Mouse (Mus musculus) C2C12 (cell line): ENCODE measurements around the gene 5031439G07Rik. TPM values are rescaled to one million over a fixed set of nuclear protein-coding genes. Genes with fewer than 3 reads are reported as not detected.
A peak's percentile ranks its signal among the peaks of the same experiment; 100 is the strongest.

Source experiments
- H3K27me3 ChIP-seq: one replicate; pipeline ENCODE4 v1.6.1; 2011; ENCODE audit not compliant: control insufficient read depth, insufficient read depth, insufficient read length
- H3K36me3 ChIP-seq: one replicate; pipeline ENCODE4 v1.6.1; 2011; ENCODE audit not compliant: control insufficient read depth, insufficient read depth
- H3K4me3 ChIP-seq: one replicate; pipeline ENCODE4 v1.5.1; 2011; ENCODE audit warnings: mild to moderate bottlenecking, control low read depth; ENCODE audit not compliant: poor library complexity, insufficient read depth, severe bottlenecking
- H3K79me2 ChIP-seq: one replicate; pipeline ENCODE4 v1.6.1; 2011; ENCODE audit not compliant: control insufficient read depth, insufficient read depth
- H3K79me3 ChIP-seq: one replicate; pipeline ENCODE4 v1.6.1; 2011; ENCODE audit warnings: low read depth, control low read depth
- H3ac ChIP-seq: one replicate; pipeline ENCODE3; 2011; ENCODE audit warnings: low read depth; ENCODE audit not compliant: control insufficient read depth, insufficient read length
- CEBPB ChIP-seq: IDR thresholded peaks from one replicate; pipeline ENCODE4 v1.6.1; 2011; ENCODE audit warnings: low read depth, mild to moderate bottlenecking, control low read depth, moderate library complexity
- CTCF ChIP-seq: IDR thresholded peaks from one replicate; pipeline ENCODE4 v1.5.1; 2011; ENCODE audit not compliant: control insufficient read depth, insufficient read depth, insufficient read length
- FOSL1 ChIP-seq: IDR thresholded peaks from one replicate; pipeline ENCODE4 v1.8.0; 2011; ENCODE audit warnings: mild to moderate bottlenecking, low read length; ENCODE audit not compliant: poor library complexity, insufficient read depth, severe bottlenecking
- MAX ChIP-seq: IDR thresholded peaks from one replicate; pipeline ENCODE4 v1.6.1; 2011; ENCODE audit warnings: mild to moderate bottlenecking, control low read depth
- MYOD1 ChIP-seq: IDR thresholded peaks from one replicate; pipeline ENCODE4 v1.6.1; 2011; ENCODE audit warnings: low read depth; ENCODE audit not compliant: control insufficient read depth, insufficient read length
- MYOG ChIP-seq: IDR thresholded peaks from one replicate; pipeline ENCODE4 v1.6.1; 2011; ENCODE audit not compliant: control insufficient read depth, insufficient read length; ENCODE audit errors: extremely low read depth
- USF1 ChIP-seq: IDR thresholded peaks from one replicate; pipeline ENCODE4 v1.6.1; 2011; ENCODE audit warnings: low read depth, mild to moderate bottlenecking, control low read depth, moderate library complexity
- polyA plus RNA-seq: library from polyadenylated mRNA; unstranded; fragments of >200 nt; fragmentation: generic; extraction: Trizol; gene quantifications from one replicate; pipeline ENCODE4 v1.2.1, GENCODE M21; 2012; ENCODE audit warnings: missing spikeins

Gene 5031439G07Rik
- polyA plus RNA-seq, 1 experiment = 30.4 TPM

DNA sequence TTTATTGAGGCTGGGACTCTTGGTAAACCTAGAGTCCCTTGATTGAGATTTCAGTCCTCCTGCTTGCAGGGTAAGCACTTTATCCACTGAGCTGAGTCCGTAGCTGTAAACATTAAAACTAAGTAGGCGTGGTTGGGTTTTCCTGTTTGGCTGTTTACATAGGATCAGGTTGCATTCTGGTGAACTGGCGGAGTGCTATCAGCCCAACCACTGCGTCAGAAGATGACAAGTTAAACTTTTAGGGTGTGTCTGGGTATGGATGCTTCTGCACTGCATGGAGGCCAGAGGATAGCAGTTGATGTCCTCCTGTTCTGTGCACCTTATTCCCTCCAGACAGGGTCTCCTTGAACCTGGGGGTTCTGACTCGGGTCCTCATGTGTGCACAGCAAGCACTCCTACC, 56.0 kb downstream of the 5031439G07Rik start:
- H3K4me3 ChIP-seq = no peak overlapping the region
- no peak overlapping the region for H3ac ChIP-seq
- peak; percentile 23 for TF ChIP-seq MAX
- no peak for TF ChIP-seq USF1
- peaks cover 63% of the 10 kb centered on the region for H3K79me3 ChIP-seq
- H3K79me2 ChIP-seq = peaks cover 100% of the 10 kb centered on the region
- peaks cover 99% of the 10 kb centered on the region for H3K36me3 ChIP-seq
- no peaks in the 10 kb centered on the region for H3K27me3 ChIP-seq

DNA sequence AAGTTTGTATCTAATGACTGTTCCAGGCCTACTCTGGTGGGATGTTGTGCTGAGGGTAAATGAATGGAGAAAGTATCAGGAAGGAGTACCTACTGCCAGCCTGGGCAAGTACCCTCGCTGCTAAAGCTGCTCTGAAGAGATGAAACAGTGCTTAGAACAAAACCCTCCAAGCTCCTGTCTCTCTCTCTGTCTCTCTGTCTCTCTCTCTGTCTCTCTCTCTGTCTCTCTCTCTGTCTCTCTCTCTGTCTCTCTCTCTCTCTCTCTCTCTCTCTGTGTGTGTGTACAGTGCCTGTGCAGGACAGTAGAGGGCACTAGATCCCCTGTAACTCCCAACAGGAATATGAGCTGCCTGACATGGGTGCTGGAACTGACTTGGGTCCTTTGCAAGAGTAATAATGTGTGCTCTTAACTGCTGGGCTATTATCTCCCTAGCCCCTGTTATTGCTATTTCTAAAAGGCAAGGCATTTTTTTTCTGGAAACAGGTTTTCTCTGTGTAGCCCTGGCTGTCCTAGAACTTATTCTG, 62.8 kb downstream of the 5031439G07Rik start:
- no peak overlapping the region for H3ac ChIP-seq
- TF ChIP-seq CTCF (peak; percentile 54), MYOG (no peak)
- H3K79me2 ChIP-seq = peaks cover 83% of the 10 kb centered on the region
- H3K27me3 ChIP-seq = no peaks in the 10 kb centered on the region
- H3K79me3 ChIP-seq = peaks cover 59% of the 10 kb centered on the region
- H3K36me3 ChIP-seq = peaks cover 55% of the 10 kb centered on the region
- no peak overlapping the region for H3K4me3 ChIP-seq

GRCm38 (mm10) chr15:84924781-84925315, 63.5 kb downstream of the 5031439G07Rik start:
- H3K36me3 ChIP-seq = peaks cover 48% of the 10 kb centered on the region
- TF ChIP-seq MYOD1 = no peak
- peak; percentile 19 for TF ChIP-seq CTCF
- H3K4me3 ChIP-seq = peak overlapping the region; percentile 93
- peaks cover 76% of the 10 kb centered on the region for H3K79me2 ChIP-seq
- peak overlapping the region; percentile 50 for H3ac ChIP-seq
- H3K79me3 ChIP-seq = peaks cover 56% of the 10 kb centered on the region
- no peaks in the 10 kb centered on the region for H3K27me3 ChIP-seq

DNA sequence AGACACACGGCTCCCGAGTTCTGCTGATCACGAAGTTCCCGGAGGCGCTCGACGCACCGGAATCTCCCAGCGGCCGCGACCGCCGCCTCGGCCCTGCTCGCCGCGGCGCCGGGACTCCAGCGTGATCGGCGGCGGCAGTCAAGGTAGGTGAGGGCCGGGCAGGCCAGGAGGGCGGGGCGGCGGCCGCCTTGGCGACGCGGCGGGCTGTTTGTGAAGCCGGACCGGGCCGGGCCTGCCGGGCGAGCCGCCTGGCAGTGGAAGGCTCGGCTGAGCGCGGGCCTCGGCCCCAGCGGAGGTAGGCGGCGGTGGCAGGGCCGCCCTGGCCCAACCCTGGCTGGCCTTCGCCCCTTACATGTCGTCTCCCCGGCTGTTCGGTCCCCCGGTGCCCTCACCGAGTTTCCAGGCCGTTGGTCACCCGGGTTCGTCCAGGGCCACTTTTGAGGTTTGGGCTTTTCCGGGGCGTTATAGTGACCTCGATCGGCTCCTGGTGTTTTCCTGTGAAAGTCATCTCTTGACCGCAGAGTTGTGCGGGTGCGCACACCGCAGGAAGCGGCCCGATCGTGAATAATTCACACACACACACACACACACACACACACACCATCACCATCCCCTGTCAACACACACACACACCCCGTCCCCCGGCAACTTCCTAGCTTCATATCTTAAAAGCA, 64.7 kb downstream of the 5031439G07Rik start:
- peak overlapping the region; percentile 91 for H3ac ChIP-seq
- no peaks in the 10 kb centered on the region for H3K27me3 ChIP-seq
- H3K36me3 ChIP-seq = peaks cover 36% of the 10 kb centered on the region
- peaks cover 64% of the 10 kb centered on the region for H3K79me2 ChIP-seq
- peaks cover 48% of the 10 kb centered on the region for H3K79me3 ChIP-seq
- peak overlapping the region; percentile 93 for H3K4me3 ChIP-seq
- TF ChIP-seq MAX = no peak
- no peak for TF ChIP-seq CEBPB
- no peak for TF ChIP-seq CTCF
- no peak for TF ChIP-seq FOSL1
- no peak for TF ChIP-seq USF1
- TF ChIP-seq MYOD1 = no peak
- no peak for TF ChIP-seq MYOG

- peak within 1 kb of the TSS; percentile 93 for H3K4me3 ChIP-seq
- peak; percentile 98 for TF ChIP-seq MAX
- TF ChIP-seq USF1 = peak; percentile 97
- no peak for TF ChIP-seq MYOD1
- no peak for TF ChIP-seq FOSL1
- no peak for TF ChIP-seq CTCF
- TF ChIP-seq MYOG = no peak
- peaks cover 43% of the 10 kb centered on the region for H3K79me3 ChIP-seq
- H3K27me3 ChIP-seq = no peaks in the 10 kb centered on the region
- peak within 1 kb of the TSS; percentile 91 for H3ac ChIP-seq
- H3K36me3 ChIP-seq = peaks cover 29% of the 10 kb centered on the region
- peaks cover 58% of the 10 kb centered on the region for H3K79me2 ChIP-seq
Observed at GRCm38 (mm10) chr15:84922884-84923507, 65.4 kb downstream of the 5031439G07Rik start, which contains the start of gene Nup50. Gene Nup50 (plus strand): TSS chr15:84923411.

DNA sequence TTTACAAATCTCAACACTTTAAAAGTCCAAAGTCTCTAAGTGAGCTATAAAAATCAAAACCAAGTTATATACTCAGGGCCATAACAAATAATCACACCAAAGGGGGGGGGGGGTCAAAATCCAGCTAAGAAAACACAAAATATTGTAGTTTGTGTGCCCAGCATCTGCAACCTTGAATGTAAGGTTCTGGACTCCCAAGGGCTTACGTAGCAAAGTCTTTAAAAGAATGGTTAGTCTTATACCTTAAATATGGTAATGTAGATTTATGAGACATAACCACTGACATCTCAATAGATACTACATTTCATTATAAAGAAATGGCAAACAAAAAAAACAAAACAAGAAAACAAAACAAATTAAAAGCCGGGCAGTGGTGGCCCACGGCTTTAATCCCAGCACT, 68.4 kb downstream of the 5031439G07Rik start, which contains the start of gene Gm29666:
Gene Gm29666 (minus strand): TSS at position 101 of the 400 bp plus-strand sequence.
- TF ChIP-seq FOSL1 = no peak
- no peak for TF ChIP-seq USF1
- TF ChIP-seq CEBPB = no peak
- no peak for TF ChIP-seq MAX
- TF ChIP-seq CTCF = no peak
- TF ChIP-seq MYOD1 = no peak
- no peak for TF ChIP-seq MYOG
- no peaks in the 10 kb centered on the region for H3K27me3 ChIP-seq
- H3K36me3 ChIP-seq = no peaks in the 10 kb centered on the region
- no peak within 1 kb of the TSS for H3K4me3 ChIP-seq
- no peak within 1 kb of the TSS for H3ac ChIP-seq
- peaks cover 14% of the 10 kb centered on the region for H3K79me3 ChIP-seq
- H3K79me2 ChIP-seq = peaks cover 27% of the 10 kb centered on the region
